Mouse (Mus musculus) kidney, adult 9 months (tissue): ENCODE results near the gene Olfr701.

Experiments used
- DNase-seq: peaks from one replicate; pipeline ENCODE4 v3.0.0; 2022

Olfr701 gene

GRCm38 (mm10) chr7:106813829-106814228, at the start of gene Olfr701:
TSS of gene Olfr701 (plus strand) at chr7:106814129.
- no peak for DNase-seq

- DNase-seq = peak; percentile 3
Observed at GRCm38 (mm10) chr7:106788330-106788729, 25.6 kb upstream of the Olfr701 start.

GRCm38 (mm10) chr7:106793098-106793497, 20.8 kb upstream of the Olfr701 start, which contains the start of gene Olfr699:
TSS of gene Olfr699 (minus strand) at chr7:106793198.
- no peak for DNase-seq

- DNase-seq = no peak
Observed at GRCm38 (mm10) chr7:106808734-106809133, 5.2 kb upstream of the Olfr701 start, which contains the start of gene Olfr700. TSS of gene Olfr700 (minus strand) at chr7:106808834.

GRCm38 (mm10) chr7:106815775-106816174, 1.8 kb downstream of the Olfr701 start:
- peak; percentile 16 for DNase-seq

GRCm38 (mm10) chr7:106818414-106818813, 4.5 kb downstream of the Olfr701 start:
- DNase-seq = no peak

GRCm38 (mm10) chr7:106833793-106834192, 19.9 kb downstream of the Olfr701 start, which contains the start of gene Olfr702:
TSS of gene Olfr702 (minus strand) at chr7:106833893.
- no peak for DNase-seq

- no peak for DNase-seq
Observed at GRCm38 (mm10) chr7:106843060-106843459, 29.1 kb downstream of the Olfr701 start, which contains the start of gene Olfr703. TSS of gene Olfr703 (plus strand) at chr7:106843360.

- DNase-seq = no peak
Observed at GRCm38 (mm10) chr7:106862885-106863284, 49.0 kb downstream of the Olfr701 start, which contains the start of gene Olfr704. TSS of gene Olfr704 (plus strand) at chr7:106863185.
